Comparison of ENCODE assay signal across 12 mouse cellular contexts in the genomic region with DNA sequence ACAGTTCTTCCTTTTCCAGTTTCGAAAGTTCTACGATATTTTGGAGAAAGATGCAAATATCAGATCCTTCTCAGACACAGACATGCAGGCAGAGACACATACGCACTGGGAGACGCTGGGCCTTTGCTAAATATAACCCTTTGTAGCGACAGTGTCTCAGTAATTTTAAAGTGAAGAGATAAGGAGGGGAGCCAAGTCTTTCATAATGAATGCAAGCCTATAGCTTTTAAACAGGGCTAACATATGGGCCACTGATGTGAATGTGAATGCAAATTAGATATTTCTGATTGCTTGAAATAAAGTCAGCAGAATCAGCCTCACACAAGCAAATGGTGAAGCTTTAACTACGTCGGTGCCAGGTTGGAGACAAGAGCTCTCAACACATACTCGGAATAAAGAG. TPM values are rescaled to one million over a fixed set of nuclear protein-coding genes. Genes with fewer than 3 reads are reported as not detected.
DNase-seq lines count a peak whose midpoint lies in the region; ATAC-seq lines count a peak whose summit lies in the region.
"Had no signal": no experiment of that assay in that cellular context is flagged by ENCODE, and none has a peak within 500 bp of the region (broad histone marks: within the 10 kb centered on the region; RNA-seq: fewer than 3 reads in every experiment).

No protein-coding gene starts in this region.

- H3K4me1 ChIP-seq in heart, embryonic 15.5 days (replicated peaks) = peaks cover 10% of the 10 kb centered on the region
- peaks cover 26% of the 10 kb centered on the region for H3K4me1 ChIP-seq in hindbrain, embryonic 10.5 days (replicated peaks)
- peaks cover 14% of the 10 kb centered on the region for H3K4me1 ChIP-seq in midbrain, embryonic 15.5 days

- DNase-seq in heart, postnatal 25 days (ENCODE audit: low spot score) = no peak
- DNase-seq in brain, embryonic 18.5 days (ENCODE audit: low read depth, low spot score) = peak; percentile 83
- DNase-seq in hindbrain, embryonic 10.5 days (ENCODE audit: low spot score) = no peak
- no peak for DNase-seq in kidney, postnatal 36 days
- no peak for DNase-seq in kidney, adult 9 months
- DNase-seq: cerebellum, adult 9-10 months; kidney, postnatal 4 days had no signal

- no peaks in the 10 kb centered on the region for H3K36me3 ChIP-seq in heart, embryonic 15.5 days
- no peaks in the 10 kb centered on the region for H3K36me3 ChIP-seq in hindbrain, embryonic 10.5 days
- H3K36me3 ChIP-seq in midbrain, embryonic 15.5 days (replicated peaks) = no peaks in the 10 kb centered on the region

- no peak overlapping the region for H3K4me3 ChIP-seq in heart, embryonic 15.5 days
- no peak overlapping the region for H3K4me3 ChIP-seq in hindbrain, embryonic 10.5 days
- no peak overlapping the region for H3K4me3 ChIP-seq in midbrain, embryonic 15.5 days

- WGBS in heart, embryonic 15.5 days = 31% methylated on average over 8 of the region's 8 CpGs
- WGBS in hindbrain, embryonic 10.5 days = 60% methylated on average over 8 of the region's 8 CpGs
- WGBS in midbrain, embryonic 15.5 days = 33% methylated on average over 8 of the region's 8 CpGs

- intact Hi-C loops in heart, postnatal 25 days (cut with DNase I) = no loop called here

- peak overlapping the region; percentile 31 for H3K4me2 ChIP-seq in heart, embryonic 15.5 days
- H3K4me2 ChIP-seq in midbrain, embryonic 15.5 days = 0 out of 2 replicates have a peak overlapping the region, but pooled peaks have one; percentile 12

- H3K27me3 ChIP-seq in heart, embryonic 15.5 days = no peaks in the 10 kb centered on the region
- no peaks in the 10 kb centered on the region for H3K27me3 ChIP-seq in hindbrain, embryonic 10.5 days (ENCODE audit: insufficient read depth, poor library complexity, severe bottlenecking)
- H3K27me3 ChIP-seq in midbrain, embryonic 15.5 days (replicated peaks) = no peaks in the 10 kb centered on the region

- no peak for ATAC-seq in heart, embryonic 15.5 days (replicated peaks; ENCODE audit: insufficient number of reproducible peaks, insufficient read depth, low FRiP score, low read depth)
- peak; percentile 55 for ATAC-seq in midbrain, embryonic 15.5 days (replicated peaks)
- no peak for ATAC-seq in monocyte, adult 5-6 weeks (replicated peaks; ENCODE audit: insufficient number of reproducible peaks, low FRiP score, low TSS enrichment, poor library complexity, severe bottlenecking)
- ATAC-seq: CD4-positive, CD25-positive, alpha-beta regulatory T cell, adult 4 months had no signal

- no peaks in the 10 kb centered on the region for H3K9me3 ChIP-seq in heart, embryonic 15.5 days (replicated peaks)
- no peaks in the 10 kb centered on the region for H3K9me3 ChIP-seq in hindbrain, embryonic 10.5 days
- no peaks in the 10 kb centered on the region for H3K9me3 ChIP-seq in midbrain, embryonic 15.5 days

- H3K9ac ChIP-seq in heart, embryonic 15.5 days = no peak overlapping the region
- no peak overlapping the region for H3K9ac ChIP-seq in midbrain, embryonic 15.5 days

- H3K27ac ChIP-seq in heart, embryonic 15.5 days = no peak overlapping the region
- peak overlapping the region; percentile 88 for H3K27ac ChIP-seq in hindbrain, embryonic 10.5 days
- peak overlapping the region; percentile 81 for H3K27ac ChIP-seq in midbrain, embryonic 15.5 days

RNA-seq across cellular contexts. Expression of gene Itprid1, which starts 44.2 kb away (rescaled TPM):
- polyA plus RNA-seq in heart, embryonic 15.5 days (2015; fragmentation: Nextera tagmentation; extraction: Ambion mirVana) = not detected in 2 replicates
- not detected for total RNA-seq in heart, postnatal 25 days (2021)
- polyA plus RNA-seq in hindbrain, embryonic 10.5 days (2016; fragmentation: Nextera tagmentation; extraction: Ambion mirVana) = 0.07 and 0.15 TPM in 2 replicates
- 0.08 TPM in 1 of 2 replicates, not detected in the other for polyA plus RNA-seq in midbrain, embryonic 15.5 days (2015; fragmentation: Nextera tagmentation; extraction: Ambion mirVana)
- not detected in 3 replicates for total RNA-seq in monocyte, adult 5-6 weeks (2017)
- total RNA-seq: liver, adult 2 months had no signal
- polyA plus RNA-seq: CD4-positive, CD25-positive, alpha-beta regulatory T cell, adult 4 months; liver, adult 2 months had no signal
